8 mouse cellular contexts compared by ENCODE assay signal in genomic region chr11:23124198-23124951, GRCm38 (mm10).
DNase-seq lines count a peak whose midpoint lies in the region; ATAC-seq and TF ChIP-seq lines count a peak whose summit lies in the region.

No protein-coding gene starts in this region.

- H3K27ac ChIP-seq in forebrain, embryonic 10.5 days = no peak overlapping the region

- no peaks in the 10 kb centered on the region for H3K9me3 ChIP-seq in forebrain, embryonic 10.5 days

- intact Hi-C loops in heart, postnatal 25 days (cut with DNase I) = no loop called here

- peak overlapping the region; percentile 52 for H3K4me3 ChIP-seq in forebrain, embryonic 10.5 days

- no peaks in the 10 kb centered on the region for H3K36me3 ChIP-seq in forebrain, embryonic 10.5 days (replicated peaks)

- no peak for TF ChIP-seq POLR2A in brain, embryonic 14.5 days (IDR thresholded peaks at IDR 0.05; ENCODE audit: borderline replicate concordance, extremely low read depth, insufficient read depth, insufficient read length, poor library complexity, severe bottlenecking)

- WGBS in forebrain, embryonic 10.5 days = 3% methylated on average over 24 of the region's 25 CpGs
- WGBS in large intestine, adult 2 months = 2% methylated on average over 25 of the region's 25 CpGs

- H3K27me3 ChIP-seq in forebrain, embryonic 10.5 days (ENCODE audit: poor library complexity, severe bottlenecking) = no peaks in the 10 kb centered on the region

- peak; percentile 93 for DNase-seq in heart, adult 11 months
- DNase-seq in heart, postnatal 25 days (ENCODE audit: low spot score) = no peak
- peak; percentile 83 for DNase-seq in brain, embryonic 14.5 days (ENCODE audit: low read depth)
- peak; percentile 82 for DNase-seq in forebrain, embryonic 10.5 days (ENCODE audit: extremely low spot score, low spot score)
- peak; percentile 25 for DNase-seq in heart, postnatal 4 days
- peak; percentile 24 for DNase-seq in large intestine, adult 2 months (ENCODE audit: low read depth, low spot score)
- DNase-seq in right cerebral cortex, postnatal 4 days = peak; percentile 35

- peak; percentile 100 for ATAC-seq in megakaryocyte progenitor cell, adult 5-6 weeks (replicated peaks; ENCODE audit: poor library complexity)

- peaks cover 10% of the 10 kb centered on the region for H3K4me1 ChIP-seq in forebrain, embryonic 10.5 days

- TF ChIP-seq CTCF in brain, embryonic 14.5 days (IDR thresholded peaks at IDR 0.05; ENCODE audit: borderline replicate concordance, extremely low read depth, insufficient read depth, insufficient read length) = no peak
